Mouse (Mus musculus): ENCODE data around the gene Sbk2.

The Sbk2 gene

DNA sequence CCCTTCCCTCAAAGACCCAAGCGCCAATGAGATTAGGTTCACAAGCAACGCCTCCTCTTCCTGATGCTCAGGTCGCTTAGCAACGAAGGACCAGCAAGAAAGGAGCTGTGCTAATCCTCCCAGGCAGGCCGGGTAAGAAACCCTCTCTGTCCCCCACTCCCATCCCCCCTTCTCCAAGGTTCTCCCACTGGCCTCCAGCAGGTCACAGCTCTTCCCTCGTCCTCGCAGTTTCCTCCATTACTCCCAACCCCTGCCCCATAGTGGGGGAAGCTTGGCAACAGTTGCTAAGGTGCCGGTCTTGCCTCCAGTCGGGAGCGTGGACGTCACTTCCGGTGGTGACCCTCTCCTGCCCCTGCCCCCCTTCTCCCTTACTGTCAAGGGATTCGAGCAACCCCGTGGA lies 41.7 kb downstream of the Sbk2 start:
- DNase-seq (ENCODE audit: low read depth, low spot score): peak; percentile 86

DNA sequence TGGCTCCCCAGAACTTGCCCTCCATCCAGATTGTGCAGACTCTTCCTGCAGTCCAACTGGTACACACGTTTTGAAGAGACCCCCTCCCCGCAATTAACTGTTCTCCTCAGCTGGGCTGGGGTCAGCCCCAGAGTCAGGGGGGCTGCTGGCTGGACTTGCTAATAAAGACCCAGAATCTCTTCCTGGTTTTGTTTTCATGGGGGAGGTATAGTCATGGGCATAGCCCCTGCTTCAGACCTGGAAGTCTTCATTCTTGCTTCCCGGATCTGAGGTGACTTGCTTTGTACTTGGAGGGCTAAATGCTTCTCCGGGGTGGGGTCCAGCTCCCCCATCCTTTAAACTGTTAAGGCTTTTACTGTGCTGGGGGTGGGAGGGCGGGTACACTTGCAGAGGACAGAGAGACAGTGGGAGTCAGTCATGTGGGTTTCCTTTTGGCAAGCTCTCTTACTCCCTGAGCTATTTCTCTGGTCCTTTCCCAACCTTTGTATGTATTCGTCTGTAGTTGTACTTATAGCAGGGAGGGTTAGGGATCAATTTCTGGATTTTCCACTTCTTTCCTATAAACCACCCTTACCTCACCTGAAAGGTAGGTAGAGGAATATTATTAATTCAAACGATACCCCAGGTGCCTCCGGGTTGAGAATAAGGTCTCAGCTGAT lies 42.3 kb downstream of the Sbk2 start, which contains the start of gene Nat14:
Nat14 (plus strand) TSS at position 205 of the 659 bp plus-strand sequence.
- DNase-seq (ENCODE audit: low read depth, low spot score): no peak

DNA sequence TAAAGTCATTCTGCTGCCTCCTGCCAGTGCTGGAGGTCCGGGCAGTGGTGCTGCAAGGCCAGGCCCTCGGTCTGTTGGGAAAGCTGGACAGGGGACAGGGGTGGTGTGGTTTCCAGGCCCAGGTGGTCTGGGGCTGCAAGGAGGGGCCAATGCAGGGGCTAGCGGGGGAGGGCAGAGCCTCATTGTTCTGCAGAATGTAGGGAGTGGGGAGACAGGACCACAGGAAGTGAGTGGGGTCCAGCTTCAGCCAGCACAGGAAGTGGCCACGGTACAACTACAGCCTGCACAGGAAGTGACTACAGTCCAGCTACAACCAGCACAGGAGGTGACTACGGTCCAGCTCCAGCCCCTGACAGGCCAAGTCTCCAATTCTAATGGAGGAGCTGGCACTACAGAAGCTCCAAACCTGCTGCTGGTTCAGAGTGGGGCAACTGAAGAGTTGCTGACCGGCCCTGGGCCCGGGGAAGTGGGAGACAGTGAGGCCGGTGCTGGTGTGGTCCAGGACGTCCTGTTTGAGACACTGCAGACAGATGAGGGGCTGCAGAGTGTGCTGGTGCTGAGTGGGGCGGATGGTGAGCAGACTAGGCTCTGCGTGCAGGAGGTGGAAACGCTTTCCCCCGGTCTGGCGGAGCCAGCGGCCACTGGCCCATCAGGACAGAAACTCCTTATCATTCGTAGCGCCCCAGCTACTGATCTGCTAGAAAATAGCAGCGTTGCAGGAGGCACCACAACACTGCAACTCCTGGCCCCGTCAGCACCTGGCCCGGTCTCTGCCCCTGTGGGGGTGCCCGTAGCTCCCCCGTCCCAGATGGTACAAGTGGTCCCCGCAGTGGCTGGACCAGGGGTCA lies 43.0 kb downstream of the Sbk2 start:
- DNase-seq (ENCODE audit: low read depth, low spot score): no peak

DNA sequence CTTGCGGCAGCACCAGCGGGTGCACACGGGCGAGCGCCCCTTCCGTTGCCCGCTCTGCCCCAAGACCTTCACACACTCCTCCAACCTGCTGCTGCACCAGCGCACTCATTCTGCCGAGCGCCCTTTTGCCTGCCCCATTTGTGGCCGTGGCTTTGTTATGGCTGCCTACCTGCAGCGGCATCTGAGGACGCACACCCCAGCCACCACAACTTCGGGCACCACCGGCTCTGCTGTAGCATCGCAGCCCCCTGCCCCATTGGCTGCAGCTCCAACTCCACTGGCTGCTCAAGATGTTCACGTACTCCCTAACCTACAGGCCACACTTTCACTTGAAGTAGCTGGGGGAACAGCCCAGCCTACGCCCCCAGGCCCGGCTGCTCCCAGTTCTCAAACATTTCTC lies 43.7 kb downstream of the Sbk2 start:
- DNase-seq (ENCODE audit: low read depth, low spot score): no peak

DNA sequence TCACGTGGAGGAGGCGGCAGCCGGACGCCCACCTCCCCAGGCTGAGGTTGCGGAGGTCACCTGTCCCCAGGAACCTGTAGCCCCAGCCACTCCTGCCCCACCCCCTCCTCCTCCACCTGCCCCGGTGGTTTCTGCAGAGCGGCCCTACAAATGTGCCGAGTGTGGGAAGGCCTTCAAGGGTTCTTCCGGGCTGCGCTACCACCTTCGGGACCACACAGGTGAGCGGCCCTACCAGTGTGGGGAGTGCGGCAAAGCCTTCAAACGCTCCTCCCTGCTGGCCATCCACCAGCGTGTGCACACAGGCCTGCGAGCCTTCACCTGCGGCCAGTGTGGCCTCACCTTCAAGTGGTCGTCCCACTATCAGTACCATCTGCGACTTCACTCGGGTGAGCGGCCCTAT lies 44.2 kb downstream of the Sbk2 start:
- DNase-seq (ENCODE audit: low read depth, low spot score): no peak

DNA sequence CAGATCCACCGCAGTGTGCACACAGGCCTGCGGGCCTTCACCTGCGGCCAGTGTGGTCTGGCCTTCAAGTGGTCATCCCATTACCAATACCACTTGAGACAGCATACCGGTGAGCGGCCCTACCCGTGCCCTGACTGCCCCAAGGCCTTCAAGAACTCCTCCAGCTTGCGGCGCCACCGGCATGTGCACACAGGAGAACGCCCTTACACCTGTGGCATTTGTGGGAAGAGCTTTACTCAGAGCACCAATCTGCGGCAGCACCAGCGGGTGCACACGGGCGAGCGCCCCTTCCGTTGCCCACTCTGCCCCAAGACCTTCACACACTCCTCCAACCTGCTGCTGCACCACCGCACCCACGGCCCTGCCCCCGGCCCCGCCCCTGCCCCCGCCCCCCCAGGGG lies 45.1 kb downstream of the Sbk2 start:
- DNase-seq (ENCODE audit: low read depth, low spot score): no peak

- DNase-seq (ENCODE audit: low read depth, low spot score): no peak
Observed at GRCm38 (mm10) chr7:4918681-4919080, 45.5 kb downstream of the Sbk2 start.

- no peak for DNase-seq (ENCODE audit: low read depth, low spot score)
Observed at GRCm38 (mm10) chr7:4917494-4917893, 46.7 kb downstream of the Sbk2 start.

DNA sequence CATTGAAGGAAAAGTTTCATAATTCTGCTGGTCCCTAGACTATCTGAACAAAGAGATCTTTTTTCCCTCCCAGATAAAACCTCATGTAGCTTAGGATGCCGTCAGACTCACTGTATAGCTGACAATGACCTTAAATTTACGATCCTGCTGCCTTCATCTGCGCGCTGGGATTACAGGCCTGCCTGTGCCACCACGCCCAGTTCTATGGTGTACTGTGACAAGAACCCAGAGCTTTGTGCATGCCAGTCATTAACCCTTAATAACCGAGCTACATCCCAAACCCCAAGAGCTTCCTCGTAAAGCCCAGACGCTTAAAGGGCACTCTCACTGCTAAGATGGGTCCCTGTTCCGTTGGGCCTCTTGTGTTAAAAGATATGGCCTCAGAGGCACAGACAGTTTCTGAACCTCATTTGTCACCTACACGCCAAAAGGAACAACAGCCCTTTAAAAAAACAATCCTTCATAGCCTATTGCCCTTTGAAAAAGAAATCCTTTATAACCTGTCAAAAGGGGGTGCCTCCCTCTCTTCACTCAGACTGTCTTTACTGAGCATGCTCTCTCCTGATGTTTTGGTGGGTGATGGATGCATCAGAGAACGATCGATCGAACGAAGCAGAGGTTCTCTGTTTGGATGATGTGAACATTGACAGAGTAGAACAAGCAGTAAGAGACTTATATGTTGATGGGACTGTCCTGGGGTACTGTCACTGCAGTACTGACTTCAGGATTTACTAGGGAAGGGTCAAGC lies 48.4 kb downstream of the Sbk2 start:
- DNase-seq (ENCODE audit: low read depth, low spot score): no peak

- peak; percentile 92 for DNase-seq (ENCODE audit: low read depth, low spot score)
Observed at GRCm38 (mm10) chr7:4915007-4915665, 49.1 kb downstream of the Sbk2 start, which contains the start of gene Zfp628. TSS of gene Zfp628 (plus strand) at chr7:4915217.

DNA sequence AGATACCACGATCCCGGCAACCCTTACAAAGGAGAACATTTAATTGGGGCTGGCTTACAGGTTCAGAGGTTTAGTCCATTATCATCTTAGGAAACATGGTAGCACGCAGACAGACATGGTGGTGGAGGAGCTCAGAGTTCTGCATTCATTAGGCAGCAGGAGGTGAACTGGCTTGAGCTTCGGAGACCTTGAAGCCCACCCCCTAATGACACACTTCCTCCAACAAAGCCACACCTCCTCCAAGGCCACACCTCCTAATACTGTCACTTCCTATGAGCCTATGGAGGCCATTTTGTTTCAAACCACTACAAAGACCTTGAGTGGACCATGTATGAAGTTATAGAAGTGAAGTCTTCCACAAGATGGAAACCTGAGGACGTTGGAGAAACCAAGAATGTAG lies 52.0 kb downstream of the Sbk2 start:
- no peak for DNase-seq (ENCODE audit: low read depth, low spot score)

- no peak for DNase-seq (ENCODE audit: low read depth, low spot score)
Observed at GRCm38 (mm10) chr7:4911561-4911960, 52.6 kb downstream of the Sbk2 start.

DNA sequence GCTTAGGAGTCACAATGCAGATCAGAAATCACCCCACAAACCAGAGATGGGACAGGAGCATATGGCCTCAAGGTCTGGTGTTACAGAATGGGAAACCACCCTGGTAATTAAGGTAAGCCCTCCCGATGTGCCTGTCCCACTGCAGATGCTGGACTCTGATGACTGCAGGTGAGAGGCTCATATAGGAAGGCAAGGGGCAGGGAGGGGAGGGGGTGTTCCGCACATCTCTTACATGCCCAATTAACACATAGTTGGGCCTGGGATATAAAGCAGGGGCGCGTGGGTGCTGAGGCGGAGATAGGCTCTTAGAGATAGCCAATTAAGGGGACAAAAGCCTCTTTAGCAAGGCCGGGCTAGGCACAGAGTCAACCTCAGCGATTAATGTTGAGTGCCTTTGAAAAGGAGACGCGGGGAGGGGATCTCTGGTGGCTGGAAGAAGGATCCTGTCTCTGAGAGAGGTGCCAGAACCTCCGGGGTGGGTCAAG lies 57.7 kb downstream of the Sbk2 start, which contains the start of gene Gm36210:
Gm36210 (minus strand) TSS at position 51 of the 485 bp plus-strand sequence.
- DNase-seq (ENCODE audit: low read depth, low spot score): no peak

- no peak for DNase-seq (ENCODE audit: low read depth, low spot score)
Observed at GRCm38 (mm10) chr7:4902404-4902803, 61.8 kb downstream of the Sbk2 start.

- DNase-seq (ENCODE audit: low read depth, low spot score): no peak
Observed at GRCm38 (mm10) chr7:4901171-4901570, 63.0 kb downstream of the Sbk2 start.

GRCm38 (mm10) chr7:4900523-4900851 lies 63.7 kb downstream of the Sbk2 start:
- DNase-seq (ENCODE audit: low read depth, low spot score): no peak

GRCm38 (mm10) chr7:4899649-4900522 lies 64.3 kb downstream of the Sbk2 start:
- DNase-seq (ENCODE audit: low read depth, low spot score): no peak

DNA sequence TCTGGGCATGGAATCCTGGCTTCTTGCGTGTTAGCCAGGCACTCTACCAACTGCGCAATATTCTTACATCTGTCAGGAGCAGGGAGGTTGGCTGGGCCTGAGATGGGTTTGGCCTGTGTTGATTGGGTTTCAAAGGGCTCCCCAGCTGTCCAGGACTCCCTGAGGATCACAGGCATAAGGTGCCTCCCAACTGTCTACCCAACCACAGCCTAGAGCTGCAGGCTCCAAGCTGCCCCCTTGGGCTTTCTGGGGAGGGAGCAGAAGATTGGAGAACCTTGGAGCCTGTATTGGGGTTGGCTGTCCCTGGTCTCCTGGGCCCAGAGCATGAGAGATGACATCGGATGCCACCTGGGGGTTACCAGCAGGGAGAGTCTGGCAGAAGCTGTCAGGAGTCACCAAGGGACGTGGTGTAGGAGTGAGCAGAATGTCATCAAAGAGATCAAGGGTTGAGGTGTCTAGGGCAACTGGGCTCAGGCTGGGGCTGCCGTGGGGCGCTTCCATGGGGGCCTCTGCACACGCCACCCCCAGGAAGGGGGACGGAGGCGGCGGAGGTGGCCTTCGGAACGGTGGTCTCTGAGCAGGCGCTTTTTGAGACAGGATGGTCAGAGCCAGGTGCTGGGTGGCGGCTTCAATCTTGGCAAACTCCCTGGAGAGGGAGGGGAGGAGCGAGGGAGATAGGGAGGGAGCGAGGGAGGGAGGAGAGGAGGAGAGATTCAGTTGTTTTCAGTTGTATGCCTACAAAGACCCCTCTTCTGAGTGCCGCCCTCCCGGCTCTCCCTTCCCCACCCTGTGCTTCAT lies 65.2 kb downstream of the Sbk2 start:
- no peak for DNase-seq (ENCODE audit: low read depth, low spot score)

DNA sequence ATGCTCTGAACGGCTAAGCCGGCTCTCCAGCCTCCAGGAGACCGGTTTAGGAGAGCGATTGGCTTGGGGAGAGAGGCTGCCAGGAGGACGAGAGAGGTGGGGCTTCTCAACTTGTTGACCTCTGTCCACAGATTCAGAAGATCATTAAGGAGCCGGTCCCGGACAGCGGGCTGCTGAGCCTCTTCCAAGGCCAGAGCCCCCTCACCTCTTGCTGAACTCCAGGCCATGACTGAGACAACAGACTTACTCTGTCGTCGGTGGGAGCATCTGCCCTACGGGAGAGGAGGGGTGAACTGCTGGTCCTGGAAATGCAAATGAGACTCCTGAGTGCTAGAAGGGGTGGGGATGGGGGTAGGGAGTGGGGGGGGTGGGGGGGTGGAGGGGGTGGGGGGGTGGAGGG lies 69.0 kb downstream of the Sbk2 start:
- DNase-seq (ENCODE audit: low read depth, low spot score): no peak
